Mouse (Mus musculus) monocyte, adult 5-6 weeks (primary cell): Measurements from ENCODE around the gene Elfn2. TPM values are rescaled to one million over a fixed set of nuclear protein-coding genes. Genes with fewer than 3 reads are reported as not detected.

ENCODE experiments used
- ATAC-seq: fragments of 153-309, 156-312 bp; replicated peaks from 2 replicates; pipeline ENCODE4 v1.8.0; 2017; ENCODE audit warnings: mild to moderate bottlenecking; ENCODE audit not compliant: low TSS enrichment, insufficient number of reproducible peaks, severe bottlenecking, poor library complexity, low FRiP score
- total RNA-seq: library from RNA; stranded (forward); fragments of 200-1000, 200-491, 200-594 nt; gene quantifications from 3 replicates; pipeline ENCODE4 v1.2.3, GENCODE M21; 2017

The Elfn2 gene
- not detected in 3 replicates for total RNA-seq

- ATAC-seq, result no peak
Measured at GRCm38 (mm10) chr15:78718290-78719250, at the start of gene Elfn2. TSS of gene Elfn2 (minus strand) at chr15:78718771.

GRCm38 (mm10) chr15:78763704-78764103 is 45.1 kb upstream of the Elfn2 start:
- ATAC-seq, result no peak

GRCm38 (mm10) chr15:78763210-78763609 is 44.6 kb upstream of the Elfn2 start:
- ATAC-seq, result no peak

GRCm38 (mm10) chr15:78761112-78761511 is 42.5 kb upstream of the Elfn2 start:
- no peak for ATAC-seq

- no peak for ATAC-seq
Measured at GRCm38 (mm10) chr15:78758132-78758531, 39.6 kb upstream of the Elfn2 start.

- ATAC-seq, result no peak
Measured at GRCm38 (mm10) chr15:78755966-78756725, 37.6 kb upstream of the Elfn2 start.

GRCm38 (mm10) chr15:78755226-78755625 is 36.7 kb upstream of the Elfn2 start:
- no peak for ATAC-seq

- 0 out of 2 replicates have a peak, but pooled peaks have one; percentile 13 for ATAC-seq
Measured at GRCm38 (mm10) chr15:78754144-78754543, 35.6 kb upstream of the Elfn2 start.

GRCm38 (mm10) chr15:78752991-78753390 is 34.4 kb upstream of the Elfn2 start:
- no peak for ATAC-seq

GRCm38 (mm10) chr15:78750608-78751350 is 32.2 kb upstream of the Elfn2 start:
- no peak for ATAC-seq

GRCm38 (mm10) chr15:78749855-78750254 is 31.3 kb upstream of the Elfn2 start:
- ATAC-seq, result no peak

GRCm38 (mm10) chr15:78744206-78744605 is 25.6 kb upstream of the Elfn2 start:
- ATAC-seq, result peak; percentile 89

GRCm38 (mm10) chr15:78742831-78743230 is 24.3 kb upstream of the Elfn2 start:
- no peak for ATAC-seq

GRCm38 (mm10) chr15:78740662-78741061 is 22.1 kb upstream of the Elfn2 start:
- no peak for ATAC-seq

- no peak for ATAC-seq
Measured at GRCm38 (mm10) chr15:78737146-78737545, 18.6 kb upstream of the Elfn2 start.

- ATAC-seq, result no peak
Measured at GRCm38 (mm10) chr15:78736681-78737100, 18.1 kb upstream of the Elfn2 start.

- ATAC-seq, result no peak
Measured at GRCm38 (mm10) chr15:78736181-78736579, 17.6 kb upstream of the Elfn2 start.

GRCm38 (mm10) chr15:78735431-78736180 is 17.0 kb upstream of the Elfn2 start:
- ATAC-seq, result no peak
